In genomic region chr12:32015268-32015769, GRCm38 (mm10) we compare ENCODE assay signal across 9 mouse cellular contexts. TPM values are rescaled to one million over a fixed set of nuclear protein-coding genes. Genes with fewer than 3 reads are reported as not detected.
A peak's percentile ranks its signal among the peaks of the same experiment; 100 is the strongest.
DNase-seq lines count a peak whose midpoint lies in the region; ATAC-seq and TF ChIP-seq lines count a peak whose summit lies in the region.
"Had no signal": no experiment of that assay in that cellular context is flagged by ENCODE, and none has a peak within 500 bp of the region (broad histone marks: within the 10 kb centered on the region; RNA-seq: fewer than 3 reads in every experiment).

No protein-coding gene starts in this region.

- H3K9ac ChIP-seq in forebrain, embryonic 14.5 days (ENCODE audit: low read length), result no peak overlapping the region
- H3K9ac ChIP-seq in forebrain, postnatal 0 days, result no peak overlapping the region
- H3K9ac ChIP-seq in midbrain, embryonic 15.5 days, result no peak overlapping the region
- H3K9ac ChIP-seq in kidney, embryonic 15.5 days, result no peak overlapping the region

- 70% methylated on average over 6 of the region's 6 CpGs for WGBS in forebrain, embryonic 14.5 days
- 56% methylated on average over 6 of the region's 6 CpGs for WGBS in forebrain, postnatal 0 days
- 52% methylated on average over 6 of the region's 6 CpGs for WGBS in midbrain, embryonic 15.5 days
- WGBS in kidney, embryonic 15.5 days, result 40% methylated on average over 6 of the region's 6 CpGs

- ATAC-seq in forebrain, embryonic 14.5 days, result no peak
- ATAC-seq in forebrain, postnatal 0 days, result no peak; the same call in 1 of the 2 replicates
- ATAC-seq in midbrain, embryonic 15.5 days (replicated peaks), result 0 out of 2 replicates have a peak, but pooled peaks have one; percentile 37
- no peak for ATAC-seq in kidney, embryonic 15.5 days (replicated peaks; ENCODE audit: low FRiP score)

- H3K4me1 ChIP-seq in forebrain, embryonic 14.5 days (ENCODE audit: control insufficient read depth, insufficient read depth, low read length), result peaks cover 4% of the 10 kb centered on the region; the same call in 1 of the 2 replicates
- 0 out of 2 replicates have a peak, but pooled peaks cover 2% of the 10 kb centered on the region for H3K4me1 ChIP-seq in forebrain, postnatal 0 days (ENCODE audit: insufficient read depth)
- peaks cover 13% of the 10 kb centered on the region for H3K4me1 ChIP-seq in midbrain, embryonic 15.5 days
- H3K4me1 ChIP-seq in kidney, embryonic 15.5 days, result peaks cover 7% of the 10 kb centered on the region; the same call in 1 of the 2 replicates

- no peaks in the 10 kb centered on the region for H3K27me3 ChIP-seq in forebrain, embryonic 14.5 days (replicated peaks; ENCODE audit: control insufficient read depth, insufficient read depth, low read length)
- H3K27me3 ChIP-seq in forebrain, postnatal 0 days (ENCODE audit: insufficient read depth, low read length), result no peaks in the 10 kb centered on the region
- no peaks in the 10 kb centered on the region for H3K27me3 ChIP-seq in midbrain, embryonic 15.5 days (replicated peaks)
- H3K27me3 ChIP-seq in kidney, embryonic 15.5 days, result no peaks in the 10 kb centered on the region

- no peak overlapping the region for H3K4me2 ChIP-seq in forebrain, embryonic 14.5 days (ENCODE audit: low read length)
- H3K4me2 ChIP-seq in forebrain, postnatal 0 days (ENCODE audit: low read depth), result no peak overlapping the region
- H3K4me2 ChIP-seq in midbrain, embryonic 15.5 days, result no peak overlapping the region
- H3K4me2 ChIP-seq in kidney, embryonic 15.5 days, result no peak overlapping the region

- no peak overlapping the region for H3K27ac ChIP-seq in forebrain, embryonic 14.5 days (ENCODE audit: low read depth, low read length)
- H3K27ac ChIP-seq in forebrain, postnatal 0 days (ENCODE audit: low read depth, low read length), result no peak overlapping the region
- no peak overlapping the region for H3K27ac ChIP-seq in midbrain, embryonic 15.5 days
- H3K27ac ChIP-seq in kidney, embryonic 15.5 days, result no peak overlapping the region

- TF ChIP-seq CTCF in forebrain, postnatal 0 days (IDR thresholded peaks at IDR 0.05; ENCODE audit: low read depth), result no peak

- H3K9me3 ChIP-seq in forebrain, embryonic 14.5 days (replicated peaks; ENCODE audit: control insufficient read depth, low read length), result peaks cover 3% of the 10 kb centered on the region; the same call in 1 of the 2 replicates
- H3K9me3 ChIP-seq in forebrain, postnatal 0 days (ENCODE audit: low read length), result no peaks in the 10 kb centered on the region
- no peaks in the 10 kb centered on the region for H3K9me3 ChIP-seq in midbrain, embryonic 15.5 days
- H3K9me3 ChIP-seq in kidney, embryonic 15.5 days (replicated peaks), result no peaks in the 10 kb centered on the region

- H3K4me3 ChIP-seq in forebrain, embryonic 14.5 days (ENCODE audit: low read depth, low read length), result no peak overlapping the region
- H3K4me3 ChIP-seq in forebrain, postnatal 0 days (ENCODE audit: low read depth, low read length), result no peak overlapping the region
- H3K4me3 ChIP-seq in midbrain, embryonic 15.5 days, result no peak overlapping the region
- H3K4me3 ChIP-seq in kidney, embryonic 15.5 days (replicated peaks), result no peak overlapping the region

- H3K36me3 ChIP-seq in forebrain, embryonic 14.5 days (ENCODE audit: control insufficient read depth, insufficient read depth, low read length), result no peaks in the 10 kb centered on the region
- no peaks in the 10 kb centered on the region for H3K36me3 ChIP-seq in forebrain, postnatal 0 days (ENCODE audit: insufficient read depth)
- H3K36me3 ChIP-seq in midbrain, embryonic 15.5 days (replicated peaks), result no peaks in the 10 kb centered on the region
- H3K36me3 ChIP-seq in kidney, embryonic 15.5 days, result no peaks in the 10 kb centered on the region

- peak; percentile 16 for DNase-seq in forebrain, embryonic 14.5 days (ENCODE audit: low spot score)
- DNase-seq in forebrain, postnatal 0 days, result no peak
- DNase-seq in CD4-positive helper T cell, adult 2 months (ENCODE audit: low read depth, low spot score), result peak; percentile 33
- DNase-seq in forelimb bud, embryonic 11.5 days (ENCODE audit: low read depth, low spot score), result peak; percentile 18
- DNase-seq in spleen, postnatal 4 days (ENCODE audit: low spot score in 2 of 2), result no peak
- DNase-seq in cerebellum, adult 8-10 months, result no peak
- DNase-seq: cerebellum, postnatal 25 days had no signal

RNA-seq across cellular contexts. Expression of gene Prkar2b, which starts 45.8 kb away (rescaled TPM):
- 114 and 139 TPM in 2 replicates for polyA plus RNA-seq in forebrain, embryonic 14.5 days (2014; fragmentation: Nextera tagmentation; extraction: Ambion mirVana)
- total RNA-seq in forebrain, postnatal 0 days (2014; rRNA removed), result 215 and 218 TPM in 2 replicates
- 118 and 129 TPM in 2 replicates for polyA plus RNA-seq in forebrain, postnatal 0 days (2015; fragmentation: Nextera tagmentation; extraction: Ambion mirVana)
- 146 and 148 TPM in 2 replicates for polyA plus RNA-seq in midbrain, embryonic 15.5 days (2015; fragmentation: Nextera tagmentation; extraction: Ambion mirVana)
- polyA plus RNA-seq in kidney, embryonic 15.5 days (2015; fragmentation: Nextera tagmentation; extraction: Ambion mirVana), result 21.1 and 22.7 TPM in 2 replicates

Comparison
In these comparisons a context has a peak if more than half of its experiments do, and no peak if none do; other contexts are left out.
1. DNase-seq: peak in forebrain, embryonic 14.5 days (single experiment), CD4-positive helper T cell, adult 2 months (single experiment) and forelimb bud, embryonic 11.5 days (single experiment); none in forebrain, postnatal 0 days (single experiment), spleen, postnatal 4 days (0 of 2) and cerebellum, adult 8-10 months (single experiment).